Mouse (Mus musculus) central nervous system, embryonic 18 days (tissue): ENCODE measurements around the gene Glcci1. TPM values are rescaled to one million over a fixed set of nuclear protein-coding genes. Genes with fewer than 3 reads are reported as not detected.

Experiments
- polyA plus RNA-seq: library from polyadenylated mRNA; depleted of rRNA; stranded (reverse); fragments of >200 nt; gene quantifications from 2 replicates; pipeline ENCODE4 v1.2.3, GENCODE M21; 2012; rRNA removed

Gene Glcci1
- 10.4 and 12.4 TPM in 2 replicates for polyA plus RNA-seq

DNA sequence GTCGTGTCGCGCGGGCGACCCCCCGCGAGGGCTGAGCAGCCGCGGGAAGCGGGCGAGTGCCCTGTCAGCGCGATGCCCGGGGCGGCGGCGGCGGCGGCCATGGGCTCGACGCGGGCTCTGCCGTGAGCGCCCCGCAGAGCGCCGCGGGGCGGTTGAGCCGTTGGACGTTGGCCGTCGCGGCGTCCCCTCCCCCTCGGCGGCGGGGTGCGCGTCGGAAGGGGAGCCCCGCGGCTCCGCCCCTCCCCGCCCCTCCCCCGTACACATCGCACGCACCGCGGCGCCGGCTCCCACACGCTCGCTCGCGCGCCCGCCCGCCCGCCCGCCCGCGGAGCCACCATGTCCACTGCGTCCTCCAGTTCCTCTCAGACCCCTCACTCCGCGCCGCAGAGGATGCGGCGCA, at the start of gene Glcci1:
Gene Glcci1 (plus strand): TSS at position 50 of the 400 bp plus-strand sequence.

